Mouse (Mus musculus): ENCODE data around the gene Myo19. TPM values are rescaled to one million over a fixed set of nuclear protein-coding genes. Genes with fewer than 3 reads are reported as not detected.

Gene Myo19
- polyA plus RNA-seq, 1 experiment from 2014 or later = 13.6 TPM

- Histone ChIP-seq H3K36me3 (ENCODE audit: control insufficient read depth, insufficient read depth, low read length) (peaks cover 2% of the 10 kb centered on the region; the same call in 1 of the 2 replicates), H3K27ac (ENCODE audit: low read depth, low read length) (peak overlapping the region; percentile 71; the same call in 1 of the 2 replicates), H3K9ac (ENCODE audit: low read length) (peak overlapping the region; percentile 67), H3K9me3 (ENCODE audit: control insufficient read depth, low read length) (no peaks in the 10 kb centered on the region), H3K4me1 (replicated peaks; ENCODE audit: control insufficient read depth, insufficient read depth, low read length) (peaks cover 10% of the 10 kb centered on the region), H3K27me3 (ENCODE audit: control insufficient read depth, insufficient read depth, low read length) (no peaks in the 10 kb centered on the region), H3K4me3 (ENCODE audit: low read depth, low read length) (peak overlapping the region; percentile 78), H3K4me2 (ENCODE audit: low read depth, low read length, severe bottlenecking) (peak overlapping the region; percentile 92)
- DNase-seq (ENCODE audit: low spot score) = peak; percentile 78
- peak; percentile 44 for ATAC-seq (replicated peaks; ENCODE audit: low FRiP score)
- under 1% methylated on average over 24 of the region's 24 CpGs for WGBS
Measured at GRCm38 (mm10) chr11:84880465-84880961, 565 bp downstream of the Myo19 start.

GRCm38 (mm10) chr11:84880971-84881370 is 1.0 kb downstream of the Myo19 start:
- Histone ChIP-seq H3K4me3 (ENCODE audit: low read depth, low read length) (peak overlapping the region; percentile 78), H3K27ac (ENCODE audit: low read depth, low read length) (no peak overlapping the region), H3K9ac (ENCODE audit: low read length) (peak overlapping the region; percentile 67), H3K9me3 (ENCODE audit: control insufficient read depth, low read length) (no peaks in the 10 kb centered on the region), H3K4me2 (ENCODE audit: low read depth, low read length, severe bottlenecking) (peak overlapping the region; percentile 92), H3K27me3 (ENCODE audit: control insufficient read depth, insufficient read depth, low read length) (no peaks in the 10 kb centered on the region), H3K36me3 (ENCODE audit: control insufficient read depth, insufficient read depth, low read length) (peaks cover 2% of the 10 kb centered on the region; the same call in 1 of the 2 replicates), H3K4me1 (replicated peaks; ENCODE audit: control insufficient read depth, insufficient read depth, low read length) (peaks cover 10% of the 10 kb centered on the region)
- ATAC-seq (replicated peaks; ENCODE audit: low FRiP score) (0 out of 2 replicates have a peak, but pooled peaks have one; percentile 9), DNase-seq (ENCODE audit: low spot score) (no peak)
- 66% methylated on average over 9 of the region's 9 CpGs for WGBS

- Histone ChIP-seq H3K36me3 (ENCODE audit: control insufficient read depth, insufficient read depth, low read length) (peaks cover 2% of the 10 kb centered on the region; the same call in 1 of the 2 replicates), H3K4me1 (replicated peaks; ENCODE audit: control insufficient read depth, insufficient read depth, low read length) (peaks cover 10% of the 10 kb centered on the region), H3K27ac (ENCODE audit: low read depth, low read length) (no peak overlapping the region), H3K27me3 (ENCODE audit: control insufficient read depth, insufficient read depth, low read length) (no peaks in the 10 kb centered on the region), H3K9ac (ENCODE audit: low read length) (no peak overlapping the region), H3K4me3 (ENCODE audit: low read depth, low read length) (no peak overlapping the region), H3K9me3 (ENCODE audit: control insufficient read depth, low read length) (no peaks in the 10 kb centered on the region), H3K4me2 (ENCODE audit: low read depth, low read length, severe bottlenecking) (no peak overlapping the region)
- 92% methylated on average over 7 of the region's 7 CpGs for WGBS
- ATAC-seq (replicated peaks; ENCODE audit: low FRiP score) = no peak
- no peak for DNase-seq (ENCODE audit: low spot score)
Measured at GRCm38 (mm10) chr11:84882346-84882745, 2.4 kb downstream of the Myo19 start.

DNA sequence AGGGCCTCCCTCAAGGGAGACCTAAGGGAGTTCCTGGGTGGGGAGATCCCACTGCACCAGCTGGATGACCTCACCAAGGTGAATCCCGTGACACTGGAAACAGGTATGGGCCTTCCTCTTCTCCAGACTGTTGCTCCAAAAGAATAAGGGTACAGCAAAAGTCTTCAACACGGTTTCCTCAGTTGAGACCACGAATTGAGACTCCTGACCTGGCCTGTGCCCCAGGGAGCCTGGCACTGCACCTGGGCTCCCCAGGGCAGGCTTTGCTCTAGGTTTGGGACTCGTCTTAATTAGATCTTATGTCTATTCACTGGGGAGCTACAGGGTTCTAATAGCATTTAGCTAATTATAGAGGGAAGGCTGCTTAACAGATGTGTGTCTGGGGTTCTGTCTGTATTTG is 5.3 kb downstream of the Myo19 start:
- H3K9me3 ChIP-seq (ENCODE audit: control insufficient read depth, low read length) = no peaks in the 10 kb centered on the region
- H3K4me1 ChIP-seq (replicated peaks; ENCODE audit: control insufficient read depth, insufficient read depth, low read length) = peaks cover 4% of the 10 kb centered on the region
- H3K27me3 ChIP-seq (ENCODE audit: control insufficient read depth, insufficient read depth, low read length) = no peaks in the 10 kb centered on the region
- no peak overlapping the region for H3K9ac ChIP-seq (ENCODE audit: low read length)
- H3K27ac ChIP-seq (ENCODE audit: low read depth, low read length) = no peak overlapping the region
- H3K36me3 ChIP-seq (ENCODE audit: control insufficient read depth, insufficient read depth, low read length) = peaks cover 2% of the 10 kb centered on the region; the same call in 1 of the 2 replicates
- H3K4me3 ChIP-seq (ENCODE audit: low read depth, low read length) = no peak overlapping the region
- WGBS = 79% methylated on average over 4 of the region's 4 CpGs
- H3K4me2 ChIP-seq (ENCODE audit: low read depth, low read length, severe bottlenecking) = no peak overlapping the region
- ATAC-seq (replicated peaks; ENCODE audit: low FRiP score) (no peak), DNase-seq (ENCODE audit: low spot score) (no peak)

DNA sequence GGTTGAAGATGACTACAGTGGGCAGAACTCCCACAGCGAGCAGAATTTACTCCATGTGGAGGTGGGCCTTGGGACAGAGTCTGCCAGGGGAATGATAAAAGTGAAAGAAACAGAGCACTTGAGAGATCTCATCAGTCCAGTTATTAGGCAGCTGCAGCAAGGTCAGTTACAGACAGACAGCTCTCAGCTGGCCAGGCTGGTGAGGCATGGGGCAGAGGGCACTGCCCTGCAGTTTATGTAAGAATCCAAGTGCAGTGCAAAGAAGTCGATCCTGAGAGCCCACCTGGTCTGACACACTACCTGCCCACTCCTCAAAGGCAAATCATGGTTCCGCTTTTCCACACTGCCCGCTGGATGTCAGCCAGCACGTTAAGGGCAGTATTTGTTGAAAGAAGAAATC is 6.3 kb downstream of the Myo19 start:
- no peaks in the 10 kb centered on the region for H3K27me3 ChIP-seq (ENCODE audit: control insufficient read depth, insufficient read depth, low read length)
- H3K4me2 ChIP-seq (ENCODE audit: low read depth, low read length, severe bottlenecking) = no peak overlapping the region
- peaks cover 2% of the 10 kb centered on the region; the same call in 1 of the 2 replicates for H3K36me3 ChIP-seq (ENCODE audit: control insufficient read depth, insufficient read depth, low read length)
- no peak overlapping the region for H3K9ac ChIP-seq (ENCODE audit: low read length)
- no peaks in the 10 kb centered on the region for H3K9me3 ChIP-seq (ENCODE audit: control insufficient read depth, low read length)
- ATAC-seq (replicated peaks; ENCODE audit: low FRiP score) = no peak
- no peak overlapping the region for H3K4me3 ChIP-seq (ENCODE audit: low read depth, low read length)
- no peak overlapping the region for H3K27ac ChIP-seq (ENCODE audit: low read depth, low read length)
- H3K4me1 ChIP-seq (replicated peaks; ENCODE audit: control insufficient read depth, insufficient read depth, low read length) = no peaks in the 10 kb centered on the region
- 93% methylated on average over 5 of the region's 5 CpGs for whole genome bisulfite sequencing
- no peak for DNase-seq (ENCODE audit: low spot score)

DNA sequence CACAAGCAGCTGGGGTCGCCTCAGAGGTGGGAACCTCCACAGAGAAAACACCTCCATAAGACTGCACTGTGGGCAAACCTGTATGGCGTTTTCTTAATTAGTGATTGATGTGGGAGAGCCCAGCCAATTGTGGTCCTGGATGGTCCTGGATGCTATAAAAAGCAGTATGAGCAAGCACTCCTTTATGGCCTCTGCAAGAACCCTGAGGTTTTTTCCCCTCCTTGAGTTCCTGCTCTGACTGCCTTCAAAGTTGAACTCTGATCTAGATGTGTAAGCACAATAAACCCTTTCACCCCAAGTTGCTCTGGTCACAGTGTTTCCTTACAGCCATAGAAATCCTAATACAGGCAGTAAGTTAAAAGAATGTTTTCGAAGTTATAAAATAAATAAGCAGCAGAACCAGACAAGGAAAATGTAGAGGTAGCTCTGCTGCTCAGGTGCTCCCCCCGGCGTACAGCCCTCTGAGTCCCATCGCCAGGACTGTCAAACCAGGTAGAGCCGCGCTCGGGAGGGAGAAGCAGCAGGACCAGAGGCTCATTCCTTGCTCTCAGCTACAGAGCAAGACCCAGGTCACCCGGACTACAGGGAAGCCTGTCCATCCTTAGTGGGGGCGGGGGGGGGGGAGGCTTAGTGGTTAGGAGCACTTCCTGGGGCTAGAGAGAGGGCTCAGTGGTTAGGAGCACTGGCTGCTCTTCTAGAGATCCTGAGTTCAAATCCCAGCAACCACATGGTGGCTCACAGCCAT is 7.0 kb downstream of the Myo19 start:
- H3K4me3 ChIP-seq (ENCODE audit: low read depth, low read length) = no peak overlapping the region
- no peak for ATAC-seq (replicated peaks; ENCODE audit: low FRiP score)
- DNase-seq (ENCODE audit: low spot score) = no peak
- no peaks in the 10 kb centered on the region for H3K27me3 ChIP-seq (ENCODE audit: control insufficient read depth, insufficient read depth, low read length)
- peaks cover 2% of the 10 kb centered on the region; the same call in 1 of the 2 replicates for H3K36me3 ChIP-seq (ENCODE audit: control insufficient read depth, insufficient read depth, low read length)
- no peak overlapping the region for H3K9ac ChIP-seq (ENCODE audit: low read length)
- H3K27ac ChIP-seq (ENCODE audit: low read depth, low read length) = no peak overlapping the region
- no peaks in the 10 kb centered on the region for H3K4me1 ChIP-seq (replicated peaks; ENCODE audit: control insufficient read depth, insufficient read depth, low read length)
- no peak overlapping the region for H3K4me2 ChIP-seq (ENCODE audit: low read depth, low read length, severe bottlenecking)
- WGBS = 90% methylated on average over 11 of the region's 11 CpGs
- H3K9me3 ChIP-seq (ENCODE audit: control insufficient read depth, low read length) = no peaks in the 10 kb centered on the region

- Histone ChIP-seq H3K27ac (ENCODE audit: low read depth, low read length) (no peak overlapping the region), H3K4me3 (ENCODE audit: low read depth, low read length) (no peak overlapping the region), H3K4me1 (replicated peaks; ENCODE audit: control insufficient read depth, insufficient read depth, low read length) (no peaks in the 10 kb centered on the region), H3K4me2 (ENCODE audit: low read depth, low read length, severe bottlenecking) (no peak overlapping the region), H3K9me3 (ENCODE audit: control insufficient read depth, low read length) (no peaks in the 10 kb centered on the region), H3K9ac (ENCODE audit: low read length) (no peak overlapping the region), H3K27me3 (ENCODE audit: control insufficient read depth, insufficient read depth, low read length) (no peaks in the 10 kb centered on the region), H3K36me3 (ENCODE audit: control insufficient read depth, insufficient read depth, low read length) (peaks cover 2% of the 10 kb centered on the region; the same call in 1 of the 2 replicates)
- 97% methylated on average over 8 of the region's 8 CpGs for WGBS
- no peak for ATAC-seq (replicated peaks; ENCODE audit: low FRiP score)
- DNase-seq (ENCODE audit: low spot score) = no peak
Measured at GRCm38 (mm10) chr11:84888025-84888424, 8.1 kb downstream of the Myo19 start.

DNA sequence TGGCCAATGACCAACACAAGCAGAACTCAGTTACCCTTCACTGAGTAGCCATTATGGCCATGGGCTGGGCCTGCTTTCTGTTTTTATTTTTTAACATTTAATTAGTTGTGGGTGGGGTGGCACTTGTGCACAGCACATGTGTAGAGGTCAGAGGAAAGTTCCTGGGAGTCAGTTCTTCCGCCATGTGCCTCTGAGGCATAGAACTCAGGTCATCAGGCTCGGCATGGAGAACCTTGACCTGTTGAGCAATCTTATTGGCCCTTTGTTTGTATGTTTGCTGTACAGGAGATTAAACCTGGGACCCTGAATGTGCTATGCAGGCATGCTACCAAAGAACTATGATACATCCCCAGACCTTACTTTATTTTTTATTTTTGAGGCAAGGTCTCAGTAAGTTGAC is 9.5 kb downstream of the Myo19 start:
- Histone ChIP-seq H3K27me3 (ENCODE audit: control insufficient read depth, insufficient read depth, low read length) (no peaks in the 10 kb centered on the region), H3K27ac (ENCODE audit: low read depth, low read length) (no peak overlapping the region), H3K4me1 (replicated peaks; ENCODE audit: control insufficient read depth, insufficient read depth, low read length) (no peaks in the 10 kb centered on the region), H3K4me3 (ENCODE audit: low read depth, low read length) (no peak overlapping the region), H3K4me2 (ENCODE audit: low read depth, low read length, severe bottlenecking) (no peak overlapping the region), H3K9ac (ENCODE audit: low read length) (no peak overlapping the region), H3K36me3 (ENCODE audit: control insufficient read depth, insufficient read depth, low read length) (peaks cover 2% of the 10 kb centered on the region; the same call in 1 of the 2 replicates), H3K9me3 (ENCODE audit: control insufficient read depth, low read length) (no peaks in the 10 kb centered on the region)
- DNase-seq (ENCODE audit: low spot score) (no peak), ATAC-seq (replicated peaks; ENCODE audit: low FRiP score) (no peak)
- WGBS = 92% methylated on average over 2 of the region's 2 CpGs
